Mouse (Mus musculus) lung, postnatal 0 days (tissue): ENCODE measurements at regions not wholly inside any gene's neighbourhood (a gene's known extent, or its start where the extent isn't known, plus 50 kb on each side); places are given as distances from the start of the nearest gene placed in this dataset.

Experiments
- CTCF ChIP-seq: IDR thresholded peaks from 2 replicates; pipeline ENCODE4 v1.5.1; 2016; ENCODE audit warnings: antibody characterized with exemption, mild to moderate bottlenecking
- EP300 ChIP-seq: IDR thresholded peaks from 2 replicates; pipeline ENCODE4 v1.6.1; 2016; ENCODE audit warnings: antibody characterized with exemption, mild to moderate bottlenecking, control low read depth

DNA sequence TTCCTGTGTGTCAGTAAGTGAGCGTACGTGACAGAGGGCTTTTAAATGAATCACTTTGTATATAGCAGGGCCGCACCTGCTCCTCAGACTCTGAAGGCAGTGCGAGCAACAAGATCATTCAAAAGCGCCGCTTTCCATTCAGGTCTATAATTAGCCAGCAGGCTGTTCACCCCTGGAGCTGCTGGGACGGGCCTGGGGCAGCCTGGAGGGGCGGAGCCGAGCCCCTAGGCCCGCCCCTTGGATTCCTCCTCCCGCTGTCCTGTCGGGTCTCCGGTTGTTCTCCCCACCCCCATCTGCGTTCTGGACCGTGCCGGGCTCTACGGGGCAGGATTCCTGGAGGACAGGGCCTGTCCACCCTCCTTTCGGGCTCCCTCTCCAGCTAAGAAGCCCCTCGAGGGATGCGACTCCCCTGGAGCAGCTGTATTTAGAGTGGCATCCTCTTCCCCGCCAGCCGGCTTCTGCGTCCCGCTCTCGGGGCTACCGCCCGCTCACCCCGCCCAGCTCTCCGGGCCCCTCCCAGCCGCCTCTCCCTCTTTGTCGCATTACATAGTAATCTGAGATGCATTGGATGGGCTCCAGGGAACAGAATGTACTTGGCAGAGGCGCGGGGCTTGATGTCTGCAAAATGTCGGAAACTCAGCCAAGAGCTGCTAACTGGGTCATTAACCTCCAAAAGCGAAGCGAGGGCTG, 227.7 kb upstream of the Tprg start:
- TF ChIP-seq EP300 (peak; percentile 100), CTCF (peak; percentile 30)
